Mouse (Mus musculus): ENCODE results near the gene Smarcc1.
A peak's percentile ranks its signal among the peaks of the same experiment; 100 is the strongest.
"Not testable (repeated sequence)": the region's sequence is repeated elsewhere in the genome, so short reads cannot be mapped to it uniquely, and the experiment has no call there.

Smarcc1 gene

GRCm38 (mm10) chr9:110131525-110132197, 14.2 kb downstream of the Smarcc1 start:
- DNase-seq (ENCODE audit: low spot score) = peak; percentile 96

DNA sequence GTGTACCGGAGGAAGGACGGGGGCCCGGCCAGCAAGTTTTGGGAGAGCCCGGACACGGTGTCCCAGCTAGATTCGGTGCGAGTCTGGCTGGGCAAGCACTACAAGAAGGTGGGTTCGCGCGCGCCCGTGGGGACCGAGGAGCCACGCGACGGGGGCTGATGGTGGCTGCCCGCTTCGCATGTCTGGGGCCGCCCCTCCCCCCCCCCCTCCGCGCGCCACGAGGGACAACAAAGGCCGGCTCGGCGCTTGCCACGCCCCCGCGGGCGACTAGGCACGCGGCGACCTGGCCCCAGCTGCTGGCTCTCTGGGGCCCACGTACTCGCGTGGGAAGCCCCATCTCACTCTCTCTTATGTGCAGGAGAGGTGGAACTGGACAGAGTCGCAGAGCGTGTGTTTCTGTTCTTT, 14.7 kb downstream of the Smarcc1 start:
- no peak for DNase-seq (ENCODE audit: low spot score)

DNA sequence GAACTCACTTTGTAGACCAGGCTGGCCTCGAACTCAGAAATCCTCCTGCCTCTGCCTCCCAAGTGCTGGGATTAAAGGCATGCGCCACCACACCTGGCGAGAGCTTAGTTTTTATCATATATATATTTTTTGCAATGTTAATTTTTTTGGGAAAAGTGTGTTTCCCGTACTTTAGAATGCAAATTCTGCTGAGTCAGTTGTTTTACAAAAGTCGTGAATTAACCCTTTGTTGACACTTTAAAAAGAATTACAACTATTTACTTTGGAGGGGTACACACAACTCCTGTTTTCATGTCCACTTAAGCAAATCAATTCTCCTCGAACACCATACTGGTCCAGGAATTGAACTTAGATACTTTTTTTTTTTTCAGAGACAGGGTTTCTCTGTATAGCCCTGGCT, 15.4 kb downstream of the Smarcc1 start:
- DNase-seq (ENCODE audit: low spot score) = no peak

DNA sequence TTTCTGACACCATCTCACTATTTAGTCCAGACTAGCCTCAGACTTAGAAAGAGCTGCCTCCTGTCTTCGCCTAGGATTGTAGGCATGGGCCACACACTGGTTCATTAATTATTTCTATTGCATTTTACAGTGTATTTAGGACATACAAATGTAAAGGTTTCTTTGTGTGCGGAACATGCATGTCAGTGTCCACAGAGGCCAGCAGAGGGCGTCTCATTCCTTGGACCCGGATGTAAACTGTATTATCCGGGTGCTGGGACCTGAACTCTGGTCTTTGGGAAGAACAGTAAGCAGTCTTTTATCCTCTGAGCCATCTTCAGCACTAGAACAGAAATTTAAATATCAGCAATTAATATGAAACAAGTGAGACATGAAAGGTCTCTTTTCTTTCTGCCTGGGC, 16.7 kb downstream of the Smarcc1 start:
- no peak for DNase-seq (ENCODE audit: low spot score)

DNA sequence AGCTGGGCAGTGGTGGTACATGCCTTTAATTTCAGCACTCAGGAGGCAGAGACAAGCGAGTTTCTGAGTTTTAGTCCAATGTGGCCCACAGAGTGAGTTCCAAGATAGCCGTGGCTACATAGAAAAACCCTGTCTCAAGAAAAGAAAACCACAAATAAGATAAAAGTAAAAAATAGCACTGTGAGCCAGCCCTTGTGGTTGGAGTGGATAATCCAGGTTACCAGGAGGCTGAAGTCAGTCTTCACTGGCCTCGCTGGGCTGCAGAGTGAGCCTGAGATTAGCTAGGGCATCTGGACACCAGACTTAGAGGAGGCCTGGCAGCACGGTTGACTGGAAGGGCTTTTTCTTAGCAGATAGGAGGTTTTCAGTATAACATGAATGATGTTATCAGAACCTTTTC, 21.6 kb downstream of the Smarcc1 start:
- DNase-seq (ENCODE audit: low spot score) = no peak

DNA sequence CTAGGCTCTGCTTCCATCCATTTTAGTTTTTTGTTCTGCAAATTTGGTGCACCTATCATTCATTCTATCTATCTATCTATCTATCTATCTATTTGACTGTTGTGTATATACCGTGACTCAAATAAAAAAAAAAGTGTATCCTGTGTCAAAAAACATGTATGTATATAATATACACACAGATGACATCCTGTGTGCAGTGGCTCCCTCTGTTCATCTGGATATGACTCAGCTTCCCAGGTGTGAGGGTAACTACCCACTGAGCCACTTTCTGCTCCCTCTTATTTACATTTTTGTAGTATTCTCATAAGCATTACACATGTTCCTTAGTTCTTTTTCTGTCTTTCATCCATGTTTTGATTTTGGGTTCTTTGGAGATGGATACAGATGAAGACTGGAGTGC, 24.6 kb downstream of the Smarcc1 start:
- DNase-seq (ENCODE audit: low spot score) = no peak

DNA sequence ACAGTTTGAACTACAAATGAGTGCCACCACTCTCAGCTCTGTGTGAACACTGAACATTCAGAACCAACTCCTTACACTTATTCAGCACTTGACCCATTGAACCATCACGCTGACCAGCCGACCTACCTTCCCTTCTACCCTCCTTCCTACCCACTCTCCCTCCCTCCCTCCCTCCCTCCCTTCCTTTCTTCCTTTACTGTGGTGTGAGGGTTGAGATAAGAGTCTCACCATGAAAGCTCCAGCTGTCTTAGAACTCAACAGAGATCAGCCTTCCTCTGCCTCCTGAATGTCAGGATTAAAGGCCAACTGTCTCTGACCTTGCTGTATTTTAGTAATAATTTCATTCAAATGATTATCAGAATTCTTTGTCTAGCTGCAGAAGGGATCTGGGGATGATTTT, 31.1 kb downstream of the Smarcc1 start:
- no peak for DNase-seq (ENCODE audit: low spot score)

DNA sequence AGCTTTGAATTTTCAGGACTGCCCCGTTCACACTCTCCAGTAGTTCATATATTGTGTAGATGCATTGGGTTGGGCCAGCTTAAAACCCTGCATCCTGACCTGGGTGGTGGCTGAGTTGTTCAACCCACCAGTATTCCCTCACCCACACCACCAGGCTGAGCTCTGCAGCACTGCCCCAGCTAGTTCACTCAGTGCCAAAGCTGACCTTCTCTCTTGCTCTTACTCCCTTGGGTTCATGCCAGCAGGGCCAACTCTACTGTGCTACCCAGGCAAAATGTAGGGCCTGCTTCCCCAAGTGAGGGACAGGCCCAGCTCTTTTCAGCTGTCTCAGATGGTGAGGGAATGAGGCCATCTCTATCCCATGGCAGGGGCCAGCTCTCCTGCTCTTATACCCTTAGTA, 41.5 kb downstream of the Smarcc1 start:
- DNase-seq (ENCODE audit: low spot score) = no peak

DNA sequence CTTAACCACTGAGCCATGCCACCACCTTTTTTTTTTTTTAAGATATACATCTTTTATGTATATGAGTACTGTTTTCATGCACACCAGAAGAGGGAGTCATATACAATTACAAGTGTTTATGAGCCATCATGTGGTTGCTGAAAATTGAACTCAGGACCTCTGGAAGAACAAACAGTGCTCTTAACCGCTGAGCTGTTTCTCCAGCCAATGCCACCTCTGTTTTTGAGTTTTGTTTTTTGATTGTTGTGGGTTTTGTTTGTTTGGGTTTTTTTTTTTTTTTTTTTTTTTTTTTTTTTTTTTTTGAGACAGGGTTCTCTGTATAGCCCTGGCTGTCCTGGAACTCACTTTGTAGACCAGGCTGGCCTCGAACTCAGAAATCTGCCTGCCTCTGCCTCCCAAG, 43.0 kb downstream of the Smarcc1 start:
- not testable (repeated sequence) for DNase-seq (ENCODE audit: low spot score)

DNA sequence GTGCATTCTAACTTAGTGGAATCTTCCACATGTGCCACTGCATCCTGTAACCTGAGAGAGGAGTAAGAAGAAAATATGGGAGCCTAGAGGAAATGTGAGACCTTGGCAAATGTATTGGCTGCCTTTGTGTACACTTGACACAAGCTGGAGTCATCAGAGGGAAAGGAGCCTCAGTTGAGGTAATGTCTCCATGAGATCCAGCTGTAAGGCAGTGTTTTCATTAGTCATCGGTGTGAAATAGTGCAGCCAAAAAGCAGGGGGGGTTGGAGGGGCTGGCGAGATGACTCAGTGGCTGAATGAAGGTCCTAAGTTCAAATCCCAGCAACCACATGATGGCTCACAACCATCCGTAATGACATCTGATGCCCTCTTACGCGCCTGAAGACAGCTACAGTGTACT, 44.9 kb downstream of the Smarcc1 start:
- DNase-seq (ENCODE audit: low spot score) = no peak

- no peak for DNase-seq (ENCODE audit: low spot score)
Measured at GRCm38 (mm10) chr9:110163071-110163470, 45.6 kb downstream of the Smarcc1 start.

- no peak for DNase-seq (ENCODE audit: low spot score)
Measured at GRCm38 (mm10) chr9:110170858-110171257, 53.4 kb downstream of the Smarcc1 start.

DNA sequence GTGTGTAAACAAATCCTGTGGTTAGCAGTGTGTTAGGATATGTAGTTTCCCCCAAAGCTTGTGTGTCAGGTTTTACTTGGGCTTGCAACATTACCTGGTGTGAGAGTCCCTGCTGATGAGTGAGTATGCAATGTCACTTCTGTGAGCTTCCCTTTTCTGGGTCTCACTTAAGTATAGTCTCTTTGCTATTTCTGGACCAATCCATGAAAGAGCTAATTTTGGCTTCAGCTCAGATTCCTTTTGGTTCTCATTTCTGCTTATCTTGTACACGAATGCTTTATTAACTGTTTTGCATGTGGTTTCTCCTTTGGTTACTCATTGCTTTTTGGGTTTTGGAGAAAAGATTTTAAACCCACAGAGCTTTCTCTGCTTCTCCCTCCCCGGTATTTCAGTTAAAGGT, 82.4 kb downstream of the Smarcc1 start:
- DNase-seq (ENCODE audit: low spot score) = no peak

DNA sequence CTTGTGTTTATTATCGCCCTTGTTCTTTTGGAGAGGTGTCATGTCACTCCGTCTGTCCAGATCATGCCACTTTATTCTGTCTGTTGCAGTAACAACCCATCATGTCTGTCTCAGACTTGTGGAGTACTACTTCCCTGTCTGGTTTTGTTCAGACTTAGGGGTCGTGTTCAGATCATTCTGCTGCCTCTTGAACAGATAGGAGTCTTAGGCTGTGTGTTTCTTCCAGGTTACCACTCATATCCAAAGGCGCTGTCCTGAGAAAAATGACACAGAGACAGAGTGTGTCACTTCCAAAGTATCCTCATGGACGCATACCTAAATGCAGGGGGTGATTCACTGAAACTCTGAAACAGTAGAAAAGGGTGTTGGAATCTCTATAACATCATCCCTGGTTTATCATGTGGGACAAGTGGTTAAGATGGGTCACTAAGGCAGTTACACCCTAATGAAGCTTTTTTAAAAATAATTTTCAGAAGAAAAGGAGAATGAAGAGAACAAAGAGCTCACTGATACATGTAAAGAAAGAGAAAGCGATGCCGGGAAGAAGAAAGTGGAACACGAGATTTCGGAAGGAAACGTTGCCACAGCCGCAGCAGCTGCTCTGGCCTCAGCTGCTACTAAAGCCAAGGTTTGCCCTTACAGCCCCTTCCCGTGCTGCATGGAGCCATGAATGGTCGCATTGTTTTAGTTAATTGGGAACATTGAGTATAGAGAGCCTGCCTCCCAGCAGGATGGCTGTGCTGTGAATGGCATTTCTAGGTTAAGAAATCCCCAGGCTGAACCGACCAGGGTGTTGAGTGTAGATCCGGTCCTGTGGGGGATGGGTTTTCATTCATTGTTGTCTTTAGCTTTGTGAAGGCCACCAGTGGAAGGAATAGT, 88.3 kb downstream of the Smarcc1 start:
- no peak for DNase-seq (ENCODE audit: low spot score)

DNA sequence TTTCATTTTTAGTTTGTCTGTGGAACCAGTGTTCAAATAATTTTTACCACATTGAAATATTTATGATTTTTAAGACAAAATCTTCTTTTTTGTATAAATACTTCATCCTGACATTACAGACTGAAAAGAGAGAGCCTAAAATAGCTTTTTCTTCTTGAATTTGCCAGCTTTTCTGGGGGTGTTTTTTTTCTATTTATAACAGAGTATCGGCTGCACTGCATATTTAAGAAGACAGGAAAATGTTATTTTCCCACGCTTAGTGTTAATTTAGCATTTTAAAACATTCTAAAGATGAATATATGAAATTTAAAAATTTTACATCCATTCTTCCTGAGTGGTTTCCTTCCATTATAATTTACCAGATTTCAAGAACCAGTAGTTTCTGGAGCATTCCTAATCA, 88.9 kb downstream of the Smarcc1 start:
- no peak for DNase-seq (ENCODE audit: low spot score)

GRCm38 (mm10) chr9:110208265-110208664, 90.8 kb downstream of the Smarcc1 start:
- DNase-seq (ENCODE audit: low spot score) = no peak

DNA sequence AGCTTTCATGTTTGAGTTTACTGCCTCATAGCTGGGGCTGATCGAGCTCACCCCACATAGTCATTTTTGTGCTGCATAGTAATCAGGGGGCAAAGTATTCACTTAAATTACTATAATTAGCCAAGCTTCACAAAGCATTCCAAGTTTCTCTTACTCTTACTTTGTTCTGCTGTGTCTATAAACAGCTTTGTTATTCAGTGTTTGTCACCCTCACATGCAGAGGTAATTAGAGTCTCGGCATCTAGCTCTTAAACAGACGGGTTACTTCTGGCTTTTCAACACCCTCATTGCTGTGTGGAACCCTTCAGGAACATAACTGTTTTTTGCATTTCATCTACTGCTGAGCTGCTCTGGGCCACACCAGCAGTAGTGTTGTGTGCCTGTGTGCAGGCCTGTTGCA, 91.5 kb downstream of the Smarcc1 start:
- no peak for DNase-seq (ENCODE audit: low spot score)

DNA sequence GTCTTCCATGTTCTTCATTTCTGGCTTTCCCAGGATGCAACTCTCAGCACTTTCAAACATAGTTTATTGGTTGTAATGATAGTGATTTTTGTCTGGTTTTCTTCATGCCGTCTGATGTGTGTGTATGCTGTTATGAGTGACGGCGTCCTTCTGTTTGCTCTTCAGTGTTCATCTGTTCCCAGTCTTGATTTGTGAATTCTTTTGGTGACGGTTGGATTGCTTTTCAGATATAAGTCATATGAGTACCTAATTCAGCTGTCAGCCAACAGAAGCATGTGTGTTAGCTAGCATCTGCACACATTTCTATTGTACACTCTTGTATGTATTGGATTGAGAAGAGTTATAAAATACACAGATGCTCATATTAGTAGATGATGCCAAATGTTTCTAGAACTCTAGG, 106.8 kb downstream of the Smarcc1 start:
- no peak for DNase-seq (ENCODE audit: low spot score)

DNA sequence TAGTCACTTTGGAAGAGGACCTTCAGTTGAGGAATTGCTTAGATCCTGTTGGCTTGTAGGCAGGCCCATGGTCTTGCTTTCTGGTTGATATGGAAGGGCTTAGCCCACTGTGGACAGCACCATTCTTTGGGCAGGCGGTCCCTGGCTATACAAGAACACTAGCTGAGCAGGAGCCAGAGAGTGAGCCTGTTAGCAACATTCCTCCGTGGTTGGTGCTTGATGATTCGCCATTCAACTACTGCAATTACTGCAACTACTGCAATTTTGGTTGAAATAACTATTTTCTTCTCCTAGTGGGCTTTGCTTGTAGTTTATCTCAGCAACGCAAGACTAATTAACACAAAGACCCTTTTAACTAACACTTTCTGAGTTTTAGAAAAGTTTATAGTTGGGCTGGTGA, 108.7 kb downstream of the Smarcc1 start:
- no peak for DNase-seq (ENCODE audit: low spot score)

GRCm38 (mm10) chr9:110228671-110229070, 111.2 kb downstream of the Smarcc1 start:
- no peak for DNase-seq (ENCODE audit: low spot score)

DNA sequence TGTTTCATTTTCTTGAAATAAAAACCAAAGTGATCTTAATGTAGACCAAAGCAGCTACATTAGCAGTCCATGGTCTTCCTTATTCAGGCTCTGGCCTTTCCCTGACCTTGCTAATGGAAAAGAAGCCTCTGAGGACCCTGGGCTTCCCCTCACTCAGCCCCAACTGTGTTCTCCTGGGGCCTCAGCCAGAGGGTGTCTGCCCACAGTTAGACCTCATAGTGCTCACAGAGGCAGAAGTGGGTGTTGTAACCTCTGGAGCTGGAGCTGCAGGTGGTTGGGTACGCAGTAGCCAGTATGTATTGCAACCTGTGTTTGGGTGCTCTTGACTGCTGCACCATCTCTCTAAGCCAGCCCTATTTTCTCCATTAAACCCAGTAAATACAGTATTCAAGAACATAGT, 111.6 kb downstream of the Smarcc1 start:
- no peak for DNase-seq (ENCODE audit: low spot score)

- no peak for DNase-seq (ENCODE audit: low spot score)
Measured at GRCm38 (mm10) chr9:110229566-110230248, 112.2 kb downstream of the Smarcc1 start.
